Mouse (Mus musculus) heart, embryonic 11.5 days (tissue): Measurements from ENCODE around the gene Tctn1. TPM values are rescaled to one million over a fixed set of nuclear protein-coding genes. Genes with fewer than 3 reads are reported as not detected.

Experiments
- ATAC-seq: fragments of 200-750 bp; cut with Nextera tagmentation; replicated peaks from 2 replicates; pipeline ENCODE4 v1.8.0; 2017; ENCODE audit warnings: moderate library complexity; ENCODE audit not compliant: insufficient number of reproducible peaks, low FRiP score, low TSS enrichment
- H3K27ac ChIP-seq: fragments of 300-500 bp; sonication (generic); 2 replicates; pipeline ENCODE4 v1.5.1; 2014; ENCODE audit warnings: mild to moderate bottlenecking, low read depth, low read length
- H3K27me3 ChIP-seq: fragments of 300-500 bp; sonication (generic); 2 replicates; pipeline ENCODE4 v1.6.1; 2014; ENCODE audit warnings: mild to moderate bottlenecking, low read length, mixed read lengths; ENCODE audit not compliant: control insufficient read depth, insufficient read depth
- H3K36me3 ChIP-seq: fragments of 300-500 bp; sonication (generic); 2 replicates; pipeline ENCODE4 v1.6.1; 2014; ENCODE audit warnings: mild to moderate bottlenecking, low read length, moderate library complexity, mixed read lengths; ENCODE audit not compliant: control insufficient read depth, insufficient read depth
- H3K4me1 ChIP-seq: fragments of 300-500 bp; sonication (generic); 2 replicates; pipeline ENCODE4 v1.6.1; 2014; ENCODE audit warnings: low read length; ENCODE audit not compliant: control insufficient read depth, insufficient read depth
- H3K4me2 ChIP-seq: fragments of 300-500 bp; sonication (generic); 2 replicates; pipeline ENCODE4 v1.6.1; 2014; ENCODE audit warnings: mild to moderate bottlenecking, moderate library complexity
- H3K4me3 ChIP-seq: fragments of 300-500 bp; sonication (generic); 2 replicates; pipeline ENCODE4 v1.5.1; 2014; ENCODE audit warnings: low read depth, low read length
- H3K9ac ChIP-seq: fragments of 300-500 bp; sonication (generic); 2 replicates; pipeline ENCODE4 v1.6.1; 2014; ENCODE audit warnings: mild to moderate bottlenecking, low read depth, low read length, moderate library complexity
- H3K9me3 ChIP-seq: fragments of 300-500 bp; sonication (generic); replicated peaks from 2 replicates; pipeline ENCODE4 v1.6.1; 2016; ENCODE audit warnings: low read length; ENCODE audit not compliant: control insufficient read depth
- WGBS: fragments of 180-500 bp; shearing (Covaris S2); extraction: QIAGEN DNeasy Blood & Tissue Kit; methylation state at CpG from one replicate; pipeline ENCODE4 v1.1.7; 2014; ENCODE audit not compliant: insufficient replicate concordance; 5-methylcytosine and 5-hydroxymethylcytosine counted together
- polyA plus RNA-seq: library from polyadenylated mRNA; unstranded; fragments of >200 nt; fragmentation: Nextera tagmentation; extraction: Ambion mirVana; gene quantifications from 2 replicates; pipeline ENCODE4 v1.2.1, GENCODE M21; 2014

Tctn1 gene
- polyA plus RNA-seq, 1 experiment from 2014 or later = 2.2 TPM

- Histone ChIP-seq H3K4me3 (no peak overlapping the region), H3K4me1 (0 out of 2 replicates have a peak, but pooled peaks cover 5% of the 10 kb centered on the region), H3K27ac (no peak overlapping the region), H3K36me3 (no peaks in the 10 kb centered on the region; the same call in 1 of the 2 replicates), H3K9me3 (no peaks in the 10 kb centered on the region), H3K27me3 (no peaks in the 10 kb centered on the region), H3K9ac (no peak overlapping the region), H3K4me2 (no peak overlapping the region)
- no peak for ATAC-seq
- WGBS = 64% methylated on average over 9 of the region's 9 CpGs
Measured at GRCm38 (mm10) chr5:122235196-122235836, 28.9 kb downstream of the Tctn1 start.

GRCm38 (mm10) chr5:122234319-122235195 lies 29.7 kb downstream of the Tctn1 start:
- Histone ChIP-seq H3K36me3 (no peaks in the 10 kb centered on the region; the same call in 1 of the 2 replicates), H3K9me3 (no peaks in the 10 kb centered on the region), H3K27me3 (no peaks in the 10 kb centered on the region), H3K4me1 (0 out of 2 replicates have a peak, but pooled peaks cover 3% of the 10 kb centered on the region), H3K9ac (no peak overlapping the region), H3K27ac (no peak overlapping the region), H3K4me3 (no peak overlapping the region), H3K4me2 (no peak overlapping the region)
- 77% methylated on average over 9 of the region's 9 CpGs for WGBS
- no peak for ATAC-seq

- no peaks in the 10 kb centered on the region; the same call in 1 of the 2 replicates for H3K36me3 ChIP-seq
- no peak for ATAC-seq
- 77% methylated on average over 12 of the region's 12 CpGs for WGBS
Measured at GRCm38 (mm10) chr5:122233695-122234094, 30.6 kb downstream of the Tctn1 start.

GRCm38 (mm10) chr5:122233077-122233581 lies 31.1 kb downstream of the Tctn1 start:
- Histone ChIP-seq H3K4me3 (no peak overlapping the region), H3K9ac (no peak overlapping the region), H3K27ac (no peak overlapping the region), H3K36me3 (no peaks in the 10 kb centered on the region; the same call in 1 of the 2 replicates), H3K4me1 (no peaks in the 10 kb centered on the region), H3K27me3 (no peaks in the 10 kb centered on the region), H3K9me3 (no peaks in the 10 kb centered on the region; the same call in 1 of the 2 replicates), H3K4me2 (no peak overlapping the region)
- 77% methylated on average over 14 of the region's 14 CpGs for WGBS
- ATAC-seq = no peak

More at GRCm38 (mm10) chr5:122233695-122234094, 30.6 kb downstream of the Tctn1 start:
- no peaks in the 10 kb centered on the region for H3K4me1 ChIP-seq
- no peak overlapping the region for H3K27ac ChIP-seq
- H3K4me2 ChIP-seq = no peak overlapping the region
- H3K9me3 ChIP-seq = no peaks in the 10 kb centered on the region
- H3K4me3 ChIP-seq = no peak overlapping the region
- H3K27me3 ChIP-seq = no peaks in the 10 kb centered on the region
- no peak overlapping the region for H3K9ac ChIP-seq

- Histone ChIP-seq H3K36me3 (no peaks in the 10 kb centered on the region), H3K4me2 (no peak overlapping the region), H3K9ac (no peak overlapping the region), H3K27ac (no peak overlapping the region), H3K4me3 (no peak overlapping the region), H3K27me3 (no peaks in the 10 kb centered on the region), H3K4me1 (no peaks in the 10 kb centered on the region), H3K9me3 (no peaks in the 10 kb centered on the region; the same call in 1 of the 2 replicates)
- ATAC-seq = no peak
- 69% methylated on average over 5 of the region's 5 CpGs for WGBS
Measured at GRCm38 (mm10) chr5:122232004-122232403, 32.3 kb downstream of the Tctn1 start.

- no peaks in the 10 kb centered on the region for H3K27me3 ChIP-seq
- H3K4me3 ChIP-seq = no peak overlapping the region
- H3K9ac ChIP-seq = no peak overlapping the region
- H3K27ac ChIP-seq = no peak overlapping the region
- H3K4me2 ChIP-seq = no peak overlapping the region
- ATAC-seq = no peak
- H3K36me3 ChIP-seq = no peaks in the 10 kb centered on the region
- no peaks in the 10 kb centered on the region for H3K4me1 ChIP-seq
- 52% methylated on average over 6 of the region's 6 CpGs for WGBS
- H3K9me3 ChIP-seq = no peaks in the 10 kb centered on the region; the same call in 1 of the 2 replicates
Measured at GRCm38 (mm10) chr5:122231431-122231830, 32.8 kb downstream of the Tctn1 start.

- Histone ChIP-seq H3K27me3 (no peaks in the 10 kb centered on the region), H3K9ac (no peak overlapping the region), H3K36me3 (no peaks in the 10 kb centered on the region), H3K4me2 (no peak overlapping the region), H3K27ac (no peak overlapping the region), H3K9me3 (no peaks in the 10 kb centered on the region; the same call in 1 of the 2 replicates), H3K4me3 (no peak overlapping the region), H3K4me1 (no peaks in the 10 kb centered on the region)
- ATAC-seq = no peak
- 77% methylated on average over 4 of the region's 4 CpGs for WGBS
Measured at GRCm38 (mm10) chr5:122230816-122231215, 33.4 kb downstream of the Tctn1 start.

GRCm38 (mm10) chr5:122228772-122229171 lies 35.5 kb downstream of the Tctn1 start:
- Histone ChIP-seq H3K27ac (no peak overlapping the region), H3K9ac (no peak overlapping the region), H3K4me2 (no peak overlapping the region), H3K36me3 (no peaks in the 10 kb centered on the region), H3K4me1 (no peaks in the 10 kb centered on the region), H3K9me3 (no peaks in the 10 kb centered on the region; the same call in 1 of the 2 replicates), H3K27me3 (no peaks in the 10 kb centered on the region), H3K4me3 (no peak overlapping the region)
- WGBS = 51% methylated on average over 4 of the region's 4 CpGs
- ATAC-seq = no peak
